Mouse (Mus musculus): ENCODE data around the gene Iqsec1. TPM values are rescaled to one million over a fixed set of nuclear protein-coding genes. Genes with fewer than 3 reads are reported as not detected.
A peak's percentile ranks its signal among the peaks of the same experiment; 100 is the strongest.

Gene Iqsec1
- total and polyA plus RNA-seq, 2 experiments, result 8.9 to 69.3 TPM

- TF ChIP-seq POLR2A (IDR thresholded peaks at IDR 0.05; ENCODE audit: extremely low read depth, insufficient read depth, low read length) (no peak), CTCF (IDR thresholded peaks at IDR 0.05; ENCODE audit: low read depth, low read length) (no peak)
- no peak overlapping the region for H3K27ac ChIP-seq (replicated peaks; ENCODE audit: insufficient read depth, low read depth, low read length)
- H3K27me3 ChIP-seq (ENCODE audit: control insufficient read depth, insufficient read depth, low read length), result no peaks in the 10 kb centered on the region
- DNase-seq (ENCODE audit: extremely low read depth, low read depth, low spot score), result no peak
- peaks cover 48% of the 10 kb centered on the region for H3K79me2 ChIP-seq (ENCODE audit: control insufficient read depth, insufficient read depth, low read length)
- no peak overlapping the region for H3K9ac ChIP-seq (ENCODE audit: low read depth, low read length)
- H3K36me3 ChIP-seq (ENCODE audit: control insufficient read depth, insufficient read depth, low read length), result no peaks in the 10 kb centered on the region
- peaks cover 65% of the 10 kb centered on the region for H3K4me1 ChIP-seq (ENCODE audit: control insufficient read depth, insufficient read depth, low read length)
- no peak overlapping the region for H3K4me3 ChIP-seq (ENCODE audit: insufficient read depth, low read depth, low read length)
Observed at GRCm38 (mm10) chr6:90708061-90708618, 280.3 kb downstream of the Iqsec1 start.

DNA sequence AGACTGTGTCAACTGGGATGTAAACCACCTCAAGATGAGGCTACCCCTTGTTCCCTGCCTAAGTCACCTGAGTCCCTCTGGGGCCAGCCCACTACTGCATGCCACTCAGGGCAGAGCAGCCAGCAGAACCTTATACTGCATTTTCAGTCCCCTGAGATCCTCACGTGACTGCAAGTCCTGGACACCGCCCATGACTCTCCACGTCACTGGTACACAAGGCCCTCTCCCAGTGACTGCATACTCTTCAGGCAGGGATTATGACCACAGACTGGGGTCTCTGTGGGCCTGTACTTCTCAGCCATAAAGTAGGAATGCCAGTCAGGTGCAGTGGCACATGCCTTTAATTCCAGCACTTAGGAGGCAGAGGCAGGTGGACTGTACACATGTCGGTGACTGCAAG is 281.3 kb downstream of the Iqsec1 start:
- Histone ChIP-seq H3K9ac (ENCODE audit: low read depth, low read length) (no peak overlapping the region), H3K27ac (replicated peaks; ENCODE audit: insufficient read depth, low read depth, low read length) (peak overlapping the region; percentile 34; the same call in 1 of the 2 replicates), H3K79me2 (ENCODE audit: control insufficient read depth, insufficient read depth, low read length) (peaks cover 53% of the 10 kb centered on the region), H3K4me1 (ENCODE audit: control insufficient read depth, insufficient read depth, low read length) (peaks cover 64% of the 10 kb centered on the region), H3K4me3 (ENCODE audit: insufficient read depth, low read depth, low read length) (no peak overlapping the region), H3K36me3 (ENCODE audit: control insufficient read depth, insufficient read depth, low read length) (no peaks in the 10 kb centered on the region), H3K27me3 (ENCODE audit: control insufficient read depth, insufficient read depth, low read length) (no peaks in the 10 kb centered on the region)
- TF ChIP-seq POLR2A (IDR thresholded peaks at IDR 0.05; ENCODE audit: extremely low read depth, insufficient read depth, low read length), result no peak
- TF ChIP-seq CTCF (IDR thresholded peaks at IDR 0.05; ENCODE audit: low read depth, low read length), result no peak
- DNase-seq (ENCODE audit: extremely low read depth, low read depth, low spot score), result peak; percentile 66
- 43% methylated on average over 4 of the region's 4 CpGs for WGBS

DNA sequence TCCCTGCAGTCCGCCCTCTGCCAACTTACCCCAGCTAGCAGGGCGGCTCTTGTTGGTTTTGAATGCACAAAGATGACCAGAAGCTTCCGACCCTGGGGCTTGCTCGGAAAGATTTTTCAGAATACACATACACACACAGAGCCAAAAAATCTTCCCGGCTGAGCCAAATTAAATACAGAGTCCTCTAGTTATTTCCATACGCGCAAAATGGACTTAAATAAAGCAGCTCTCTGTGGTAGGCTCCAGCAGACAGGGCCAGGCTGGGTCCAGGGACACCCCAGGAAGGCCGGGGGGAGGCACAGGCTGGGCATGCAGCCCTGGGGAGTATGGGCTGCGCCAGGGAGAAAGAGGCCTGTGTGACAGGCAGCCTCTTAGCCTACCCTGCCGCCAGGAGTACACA is 282.0 kb downstream of the Iqsec1 start:
- Histone ChIP-seq H3K27me3 (ENCODE audit: control insufficient read depth, insufficient read depth, low read length) (no peaks in the 10 kb centered on the region), H3K4me3 (ENCODE audit: insufficient read depth, low read depth, low read length) (no peak overlapping the region), H3K9ac (ENCODE audit: low read depth, low read length) (no peak overlapping the region), H3K4me1 (ENCODE audit: control insufficient read depth, insufficient read depth, low read length) (peaks cover 65% of the 10 kb centered on the region), H3K36me3 (ENCODE audit: control insufficient read depth, insufficient read depth, low read length) (no peaks in the 10 kb centered on the region), H3K79me2 (ENCODE audit: control insufficient read depth, insufficient read depth, low read length) (peaks cover 52% of the 10 kb centered on the region), H3K27ac (replicated peaks; ENCODE audit: insufficient read depth, low read depth, low read length) (peak overlapping the region; percentile 34)
- TF ChIP-seq CTCF (IDR thresholded peaks at IDR 0.05; ENCODE audit: low read depth, low read length) (no peak), POLR2A (IDR thresholded peaks at IDR 0.05; ENCODE audit: extremely low read depth, insufficient read depth, low read length) (no peak)
- WGBS, result 17% methylated on average over 10 of the region's 10 CpGs
- DNase-seq (ENCODE audit: extremely low read depth, low read depth, low spot score), result peak; percentile 83

DNA sequence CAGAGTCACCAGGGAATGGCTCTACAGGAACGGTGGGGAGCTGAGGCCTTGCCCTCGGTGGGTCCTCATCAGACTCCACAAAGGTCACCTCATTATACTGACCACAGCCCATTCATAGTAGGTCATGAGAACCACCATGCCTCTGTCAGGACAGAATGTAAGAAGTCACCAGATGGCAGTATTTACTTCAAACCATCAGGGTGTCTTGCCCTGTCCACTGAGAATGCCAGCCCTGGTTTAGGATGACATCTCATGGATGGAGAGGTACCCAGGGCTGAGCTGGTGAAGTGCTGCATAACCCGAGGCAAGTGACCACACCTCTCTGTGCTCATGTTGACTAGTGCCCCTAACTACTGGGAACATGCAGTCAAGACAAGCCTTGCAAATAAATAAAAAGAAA is 282.7 kb downstream of the Iqsec1 start:
- DNase-seq (ENCODE audit: extremely low read depth, low read depth, low spot score), result peak; percentile 45
- WGBS, result 64% methylated on average over 3 of the region's 3 CpGs
- Histone ChIP-seq H3K79me2 (ENCODE audit: control insufficient read depth, insufficient read depth, low read length) (peaks cover 51% of the 10 kb centered on the region), H3K27me3 (ENCODE audit: control insufficient read depth, insufficient read depth, low read length) (no peaks in the 10 kb centered on the region), H3K4me1 (ENCODE audit: control insufficient read depth, insufficient read depth, low read length) (peaks cover 67% of the 10 kb centered on the region), H3K9ac (ENCODE audit: low read depth, low read length) (no peak overlapping the region), H3K36me3 (ENCODE audit: control insufficient read depth, insufficient read depth, low read length) (no peaks in the 10 kb centered on the region), H3K4me3 (ENCODE audit: insufficient read depth, low read depth, low read length) (no peak overlapping the region), H3K27ac (replicated peaks; ENCODE audit: insufficient read depth, low read depth, low read length) (no peak overlapping the region)
- TF ChIP-seq POLR2A (IDR thresholded peaks at IDR 0.05; ENCODE audit: extremely low read depth, insufficient read depth, low read length) (no peak), CTCF (IDR thresholded peaks at IDR 0.05; ENCODE audit: low read depth, low read length) (0 out of 2 replicates have a peak, but pooled peaks have one; percentile 3)

- DNase-seq (ENCODE audit: extremely low read depth, low read depth, low spot score), result peak; percentile 86
- H3K36me3 ChIP-seq (ENCODE audit: control insufficient read depth, insufficient read depth, low read length), result no peaks in the 10 kb centered on the region
- H3K79me2 ChIP-seq (ENCODE audit: control insufficient read depth, insufficient read depth, low read length), result peaks cover 51% of the 10 kb centered on the region
- H3K4me1 ChIP-seq (ENCODE audit: control insufficient read depth, insufficient read depth, low read length), result peaks cover 63% of the 10 kb centered on the region
- WGBS, result 31% methylated on average over 2 of the region's 2 CpGs
- TF ChIP-seq POLR2A (IDR thresholded peaks at IDR 0.05; ENCODE audit: extremely low read depth, insufficient read depth, low read length) (no peak), CTCF (IDR thresholded peaks at IDR 0.05; ENCODE audit: low read depth, low read length) (no peak; the same call in 1 of the 2 replicates)
- H3K27ac ChIP-seq (replicated peaks; ENCODE audit: insufficient read depth, low read depth, low read length), result peak overlapping the region; percentile 14
- H3K9ac ChIP-seq (ENCODE audit: low read depth, low read length), result no peak overlapping the region
- no peak overlapping the region for H3K4me3 ChIP-seq (ENCODE audit: insufficient read depth, low read depth, low read length)
- H3K27me3 ChIP-seq (ENCODE audit: control insufficient read depth, insufficient read depth, low read length), result no peaks in the 10 kb centered on the region
Observed at GRCm38 (mm10) chr6:90704705-90705344, 283.7 kb downstream of the Iqsec1 start.

- no peaks in the 10 kb centered on the region for H3K36me3 ChIP-seq (ENCODE audit: control insufficient read depth, insufficient read depth, low read length)
- TF ChIP-seq POLR2A (IDR thresholded peaks at IDR 0.05; ENCODE audit: extremely low read depth, insufficient read depth, low read length) (no peak), CTCF (IDR thresholded peaks at IDR 0.05; ENCODE audit: low read depth, low read length) (no peak)
- 51% methylated on average over 2 of the region's 2 CpGs for WGBS
- DNase-seq (ENCODE audit: extremely low read depth, low read depth, low spot score), result no peak
- H3K9ac ChIP-seq (ENCODE audit: low read depth, low read length), result no peak overlapping the region
- H3K4me3 ChIP-seq (ENCODE audit: insufficient read depth, low read depth, low read length), result no peak overlapping the region
- H3K79me2 ChIP-seq (ENCODE audit: control insufficient read depth, insufficient read depth, low read length), result peaks cover 47% of the 10 kb centered on the region
- H3K4me1 ChIP-seq (ENCODE audit: control insufficient read depth, insufficient read depth, low read length), result peaks cover 63% of the 10 kb centered on the region
- H3K27me3 ChIP-seq (ENCODE audit: control insufficient read depth, insufficient read depth, low read length), result no peaks in the 10 kb centered on the region
- H3K27ac ChIP-seq (replicated peaks; ENCODE audit: insufficient read depth, low read depth, low read length), result peak overlapping the region; percentile 70
Observed at GRCm38 (mm10) chr6:90703782-90704181, 284.7 kb downstream of the Iqsec1 start.
